Mouse (Mus musculus) CH12.LX (cell line): ENCODE measurements around the gene Tnni3.

Experiments used
- CTCF ChIP-seq, 2 experiments: IDR thresholded peaks in 1 of 2; conservative IDR thresholded peaks in 1 of 2; 2 replicates each; pipeline ENCODE4 v1.5.1; 2011 to 2012; ENCODE audit warnings: low read depth in 2 of 2, low read length in 2 of 2, improper control_type of control experiment in 1 of 2, inconsistent platforms in 1 of 2, mild to moderate bottlenecking in 1 of 2, moderate library complexity in 1 of 2
- GABPA ChIP-seq: IDR thresholded peaks from 2 replicates; pipeline ENCODE4 v1.6.1; 2012; ENCODE audit warnings: low read depth, low read length, improper control_type of control experiment, inconsistent platforms; ENCODE audit not compliant: insufficient replicate concordance
- KAT2A ChIP-seq: IDR thresholded peaks from 2 replicates; pipeline ENCODE4 v1.6.1; 2012; ENCODE audit warnings: low read length, improper control_type of control experiment, inconsistent platforms; ENCODE audit not compliant: insufficient replicate concordance
- MAFK ChIP-seq: IDR thresholded peaks from 2 replicates; pipeline ENCODE4 v1.6.1; 2011; ENCODE audit warnings: low read length, improper control_type of control experiment; ENCODE audit not compliant: insufficient replicate concordance
- MXI1 ChIP-seq: IDR thresholded peaks from 2 replicates; pipeline ENCODE4 v1.6.1; 2011; ENCODE audit warnings: mild to moderate bottlenecking, low read depth, low read length, improper control_type of control experiment
- POLR2AphosphoS2 ChIP-seq: IDR thresholded peaks from 2 replicates; pipeline ENCODE4 v1.6.1; 2011; ENCODE audit warnings: low read depth, low read length, improper control_type of control experiment
- SIN3A ChIP-seq: IDR thresholded peaks from 2 replicates; pipeline ENCODE4 v1.6.1; 2012; ENCODE audit warnings: low read length, improper control_type of control experiment, inconsistent platforms
- USF1 ChIP-seq: IDR thresholded peaks from 2 replicates; pipeline ENCODE4 v1.6.1; 2014; ENCODE audit warnings: low read depth, mild to moderate bottlenecking, inconsistent platforms, low read length, improper control_type of control experiment
- ZMIZ1 ChIP-seq: IDR thresholded peaks from 2 replicates; pipeline ENCODE4 v1.6.1; 2012; ENCODE audit warnings: low read depth, mild to moderate bottlenecking, inconsistent platforms, low read length, improper control_type of control experiment

DNA sequence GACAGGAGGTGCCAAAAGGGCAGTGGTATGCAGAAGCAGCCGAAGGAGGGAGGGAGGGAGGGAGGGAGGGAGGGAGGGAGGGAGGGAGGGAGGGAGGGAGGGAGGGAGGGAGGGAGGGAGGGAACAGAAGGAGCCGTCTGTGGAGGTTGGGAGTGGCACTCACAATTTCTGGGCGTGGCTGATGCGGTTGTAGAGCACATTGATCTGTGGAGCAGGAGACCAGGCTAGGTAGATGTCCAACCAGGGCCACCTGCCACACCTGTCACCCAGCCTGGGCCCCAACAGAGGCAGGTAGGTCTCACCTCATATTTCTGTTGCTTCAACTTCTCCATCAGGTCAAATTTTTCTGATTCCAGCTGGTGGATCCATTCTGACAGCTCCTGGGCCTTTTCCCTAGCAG lies 16.8 kb downstream of the Tnni3 start:
- no peak for TF ChIP-seq POLR2AphosphoS2
- no peak for TF ChIP-seq GABPA
- TF ChIP-seq USF1, result no peak
- no peak for TF ChIP-seq SIN3A
- no peak for TF ChIP-seq MXI1
- no peak for TF ChIP-seq KAT2A
- TF ChIP-seq CTCF (conservative IDR thresholded peaks at IDR 0.05 in 1 of 2, IDR thresholded peaks at IDR 0.05 in 1 of 2; ENCODE audit: low read depth in 2 of 2, low read length in 2 of 2), result no peak
- TF ChIP-seq ZMIZ1, result no peak
- no peak for TF ChIP-seq MAFK
